Mouse (Mus musculus) erythroblast, embryonic 14.5 days (primary cell): Measurements from ENCODE around the gene Tshz2.

Source experiments
- GATA1 ChIP-seq: IDR thresholded peaks from 2 replicates; pipeline ENCODE4 v1.6.1; 2012; ENCODE audit warnings: low read length, inconsistent platforms, mixed read lengths
- TAL1 ChIP-seq: IDR thresholded peaks from 3 replicates; pipeline ENCODE4 v1.6.1; 2012; ENCODE audit warnings: low read length, inconsistent platforms, mixed read lengths

DNA sequence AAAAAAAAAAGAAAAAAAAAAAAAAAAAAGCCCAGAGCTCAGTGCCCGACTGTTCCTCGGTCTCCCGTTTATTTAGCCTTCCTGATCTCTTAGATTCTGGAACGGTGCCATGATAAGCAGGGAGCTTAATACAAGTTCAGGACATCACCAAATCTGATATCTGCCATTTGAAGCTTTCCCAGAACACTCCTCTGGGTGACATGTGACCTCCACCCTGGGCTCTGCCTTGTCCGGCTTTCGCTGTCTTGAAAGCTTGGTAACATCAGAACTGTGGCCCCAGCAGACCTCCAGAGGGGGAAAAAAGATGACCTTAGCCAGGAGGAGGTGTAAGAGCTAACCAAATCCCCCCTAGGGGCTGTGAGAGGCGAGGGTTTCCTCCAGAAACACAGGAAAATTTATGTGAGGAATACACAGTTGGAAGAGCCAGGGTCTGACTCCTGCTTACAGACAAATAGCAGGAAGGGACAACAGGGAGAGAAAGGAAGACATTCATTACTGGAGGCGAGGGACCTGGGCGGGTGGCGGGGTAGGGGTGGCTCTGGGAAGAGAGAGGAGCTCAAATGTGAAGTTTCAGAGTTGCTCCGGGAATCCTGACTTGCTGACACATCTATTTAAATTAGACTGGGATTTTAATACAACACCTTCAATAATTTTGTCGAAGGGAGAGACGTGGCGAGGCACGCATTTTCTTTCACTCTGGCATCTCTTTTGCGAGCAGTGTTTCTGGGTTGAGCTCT is 363.9 kb downstream of the Tshz2 start:
- TF ChIP-seq GATA1, result no peak
- TF ChIP-seq TAL1, result no peak
